Mouse (Mus musculus): Measurements from ENCODE around the gene Samd3. TPM values are rescaled to one million over a fixed set of nuclear protein-coding genes. Genes with fewer than 3 reads are reported as not detected.

Gene Samd3
- polyA plus RNA-seq, 1 experiment from 2014 or later: 0.39 TPM

Other genes starting within 250 kb of the Samd3 start
- gene Gm9767, start 151.5 kb upstream of the Samd3 start, polyA plus RNA-seq (2016; fragmentation: Nextera tagmentation; extraction: Ambion mirVana): 0.41 TPM in 1 of 2 replicates, not detected in the other
- 4.0 and 10.4 TPM in 2 replicates for gene Tmem200a, start 150.7 kb upstream of the Samd3 start, polyA plus RNA-seq (2016; fragmentation: Nextera tagmentation; extraction: Ambion mirVana)
- gene L3mbtl3, start 146.3 kb downstream of the Samd3 start, polyA plus RNA-seq (2016; fragmentation: Nextera tagmentation; extraction: Ambion mirVana): 16.8 and 17.1 TPM in 2 replicates

Data from hindbrain, embryonic 10.5 days (tissue).